Mouse (Mus musculus) forebrain, embryonic 12.5 days (tissue): ENCODE data around the gene Gm19668. TPM values are rescaled to one million over a fixed set of nuclear protein-coding genes. Genes with fewer than 3 reads are reported as not detected.
"Not testable (repeated sequence)": the region's sequence is repeated elsewhere in the genome, so short reads cannot be mapped to it uniquely, and the experiment has no call there.

ENCODE experiments used
- ATAC-seq: fragments of 200-750 bp; cut with Nextera tagmentation; 2 replicates; pipeline ENCODE4 v1.8.0; 2017; ENCODE audit warnings: moderate TSS enrichment; ENCODE audit not compliant: low FRiP score
- H3K27ac ChIP-seq: fragments of 300-500 bp; sonication (generic); 2 replicates; pipeline ENCODE4 v1.5.1; 2016; ENCODE audit warnings: mild to moderate bottlenecking
- H3K27me3 ChIP-seq: fragments of 300-500 bp; sonication (generic); 2 replicates; pipeline ENCODE4 v1.6.1; 2016; ENCODE audit warnings: mild to moderate bottlenecking
- H3K36me3 ChIP-seq: fragments of 300-500 bp; sonication (generic); replicated peaks from 2 replicates; pipeline ENCODE4 v1.6.1; 2016; ENCODE audit warnings: mild to moderate bottlenecking
- H3K4me1 ChIP-seq: fragments of 300-500 bp; sonication (generic); 2 replicates; pipeline ENCODE4 v1.6.1; 2016
- H3K4me2 ChIP-seq: fragments of 300-500 bp; sonication (generic); 2 replicates; pipeline ENCODE4 v1.6.1; 2016; ENCODE audit warnings: mild to moderate bottlenecking, moderate library complexity
- H3K4me3 ChIP-seq: fragments of 300-500 bp; sonication (generic); replicated peaks from 2 replicates; pipeline ENCODE4 v1.5.1; 2016; ENCODE audit warnings: mild to moderate bottlenecking
- H3K9ac ChIP-seq: fragments of 300-500 bp; sonication (generic); 2 replicates; pipeline ENCODE4 v1.6.1; 2016; ENCODE audit warnings: mild to moderate bottlenecking
- H3K9me3 ChIP-seq: fragments of 300-500 bp; sonication (generic); 2 replicates; pipeline ENCODE4 v1.6.1; 2016
- WGBS: fragments of 180-500 bp; shearing (Covaris S2); methylation state at CpG from one replicate; pipeline ENCODE4 v1.1.7; 2016; 5-methylcytosine and 5-hydroxymethylcytosine counted together
- polyA plus RNA-seq: library from polyadenylated mRNA; unstranded; fragments of >200 nt; fragmentation: Nextera tagmentation; extraction: Ambion mirVana; gene quantifications from 2 replicates; pipeline ENCODE4 v1.2.1, GENCODE M21; 2016

The Gm19668 gene
- polyA plus RNA-seq, 1 experiment from 2014 or later, result not detected

DNA sequence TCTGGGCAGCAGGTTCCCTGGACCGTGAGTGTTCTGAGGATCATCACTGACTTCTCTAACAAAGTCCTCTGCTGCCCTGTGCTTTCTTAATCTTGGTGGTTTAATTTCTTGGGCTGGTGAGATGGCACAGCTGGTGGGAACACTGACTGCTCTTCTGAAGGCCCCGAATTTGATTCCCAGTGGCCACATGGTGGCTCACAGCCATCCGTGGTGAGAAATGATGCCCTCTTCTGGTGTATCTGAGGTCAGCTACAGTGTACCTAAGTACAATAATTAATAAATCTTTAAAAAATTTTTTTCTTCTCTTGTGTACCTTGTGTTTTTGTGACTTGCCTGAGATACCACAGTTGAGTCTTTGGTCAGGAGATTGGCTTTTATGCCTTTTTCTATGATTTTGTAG is 46.6 kb downstream of the Gm19668 start:
- H3K36me3 ChIP-seq, H3K4me2 ChIP-seq, H3K9ac ChIP-seq, ATAC-seq, H3K4me3 ChIP-seq, H3K27me3 ChIP-seq, H3K27ac ChIP-seq, H3K9me3 ChIP-seq, H3K4me1 ChIP-seq: not testable (repeated sequence)
- WGBS, result 67% methylated on average over 3 of the region's 3 CpGs

- not testable (repeated sequence) for H3K9me3 ChIP-seq, H3K4me2 ChIP-seq, H3K27ac ChIP-seq, H3K36me3 ChIP-seq, H3K27me3 ChIP-seq, H3K4me3 ChIP-seq, ATAC-seq, H3K4me1 ChIP-seq, H3K9ac ChIP-seq
- WGBS, result 86% methylated on average over 1 of the region's 1 CpGs
Observed at GRCm38 (mm10) chr10:77751254-77751653, 47.7 kb downstream of the Gm19668 start, which contains the start of gene Gm9736. Gene Gm9736 (minus strand): TSS chr10:77751354.

DNA sequence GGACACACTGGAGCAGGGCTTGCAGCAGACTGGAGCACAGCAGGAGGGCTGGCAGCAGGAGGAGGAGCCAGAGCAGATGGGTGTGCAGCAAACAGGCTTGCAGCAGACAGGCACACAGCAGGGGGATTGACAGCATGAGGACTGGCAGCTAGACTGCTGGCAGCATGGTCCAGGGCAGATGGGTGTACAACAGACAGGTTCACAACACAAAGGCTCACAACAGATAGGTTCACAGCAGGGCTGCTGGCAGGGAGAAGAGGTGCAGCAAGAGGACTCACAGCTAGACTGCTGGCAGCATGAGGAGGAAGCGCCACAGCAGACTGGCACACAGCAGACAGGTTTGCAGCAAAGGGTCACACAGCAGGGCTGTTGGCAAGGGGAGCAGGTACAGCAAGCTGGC is 48.2 kb downstream of the Gm19668 start:
- not testable (repeated sequence) for H3K4me2 ChIP-seq, H3K27me3 ChIP-seq, ATAC-seq, H3K27ac ChIP-seq, H3K36me3 ChIP-seq, H3K4me3 ChIP-seq, H3K4me1 ChIP-seq, H3K9ac ChIP-seq, H3K9me3 ChIP-seq
- 83% methylated on average over 1 of the region's 1 CpGs for WGBS

Other genes starting within 250 kb of the Gm19668 start
- gene Pttg1ip, start 217.4 kb downstream of the Gm19668 start, polyA plus RNA-seq, result 61.9 and 64.6 TPM in 2 replicates
- gene Sumo3, start 193.0 kb downstream of the Gm19668 start, polyA plus RNA-seq, result 322 and 326 TPM in 2 replicates
- 15.7 and 23.4 TPM in 2 replicates for gene Gm49325, start 192.9 kb downstream of the Gm19668 start, polyA plus RNA-seq
- 87.0 and 92.7 TPM in 2 replicates for gene Ube2g2, start 176.9 kb downstream of the Gm19668 start, polyA plus RNA-seq
- gene Tspear, start 112.6 kb downstream of the Gm19668 start, polyA plus RNA-seq, result 0.46 and 0.92 TPM in 2 replicates
- not detected in 2 replicates for gene Gm19402, start 108.4 kb downstream of the Gm19668 start, polyA plus RNA-seq
- not detected in 2 replicates for gene Gm9508, start 101.9 kb downstream of the Gm19668 start, polyA plus RNA-seq
- not detected in 2 replicates for gene Gm10272, start 92.5 kb downstream of the Gm19668 start, polyA plus RNA-seq
- not detected in 2 replicates for gene Gm10024, start 87.7 kb downstream of the Gm19668 start, polyA plus RNA-seq
- not detected in 2 replicates for gene Gm10142, start 83.3 kb downstream of the Gm19668 start, polyA plus RNA-seq
- gene Krtap12-1, start 78.5 kb downstream of the Gm19668 start, polyA plus RNA-seq, result not detected in 2 replicates
- not detected in 2 replicates for gene Gm10100, start 72.6 kb downstream of the Gm19668 start, polyA plus RNA-seq
- not detected in 2 replicates for gene Gm18596, start 56.5 kb downstream of the Gm19668 start, polyA plus RNA-seq
- not detected in 2 replicates for gene Gm9736, start 47.8 kb downstream of the Gm19668 start, polyA plus RNA-seq
- gene Gm3233, start 39.5 kb downstream of the Gm19668 start, polyA plus RNA-seq, result not detected in 2 replicates
- gene Gm3238, start 27.8 kb downstream of the Gm19668 start, polyA plus RNA-seq, result not detected in 2 replicates
- not detected in 2 replicates for gene Gm7138, start 22.2 kb downstream of the Gm19668 start, polyA plus RNA-seq
- gene Gm3250, start 16.6 kb downstream of the Gm19668 start, polyA plus RNA-seq, result not detected in 2 replicates
- gene Gm7137, start 10.9 kb downstream of the Gm19668 start, polyA plus RNA-seq, result not detected in 2 replicates
- not detected in 2 replicates for gene Gm9639, start 4.1 kb downstream of the Gm19668 start, polyA plus RNA-seq
- gene Gm9507, start 12.7 kb upstream of the Gm19668 start, polyA plus RNA-seq, result not detected in 2 replicates
- not detected in 2 replicates for gene Gm2696, start 15.5 kb upstream of the Gm19668 start, polyA plus RNA-seq
- gene Krtap10-4, start 28.0 kb upstream of the Gm19668 start, polyA plus RNA-seq, result not detected in 2 replicates
- not detected in 2 replicates for gene Krtap10-10, start 36.8 kb upstream of the Gm19668 start, polyA plus RNA-seq
- gene Gm36176, start 47.7 kb upstream of the Gm19668 start, polyA plus RNA-seq, result not detected in 2 replicates
- not detected in 2 replicates for gene Gm10318, start 53.7 kb upstream of the Gm19668 start, polyA plus RNA-seq
- gene Gm3285, start 62.8 kb upstream of the Gm19668 start, polyA plus RNA-seq, result not detected in 2 replicates
- gene Lrrc3, start 103.4 kb upstream of the Gm19668 start, polyA plus RNA-seq, result 4.4 and 4.7 TPM in 2 replicates
- gene Trpm2, start 171.4 kb upstream of the Gm19668 start, polyA plus RNA-seq, result 0.62 and 1.1 TPM in 2 replicates
- 28.1 and 32.2 TPM in 2 replicates for gene 1810043G02Rik, start 179.4 kb upstream of the Gm19668 start, polyA plus RNA-seq
- 134 and 135 TPM in 2 replicates for gene Pfkl, start 210.9 kb upstream of the Gm19668 start, polyA plus RNA-seq
- not detected in 2 replicates for gene Dnmt3l, start 242.8 kb upstream of the Gm19668 start, polyA plus RNA-seq
- gene Aire, start 244.5 kb upstream of the Gm19668 start, polyA plus RNA-seq, result 0.11 and 0.19 TPM in 2 replicates